ENCODE assay signal across 8 mouse cellular contexts in the genomic region with DNA sequence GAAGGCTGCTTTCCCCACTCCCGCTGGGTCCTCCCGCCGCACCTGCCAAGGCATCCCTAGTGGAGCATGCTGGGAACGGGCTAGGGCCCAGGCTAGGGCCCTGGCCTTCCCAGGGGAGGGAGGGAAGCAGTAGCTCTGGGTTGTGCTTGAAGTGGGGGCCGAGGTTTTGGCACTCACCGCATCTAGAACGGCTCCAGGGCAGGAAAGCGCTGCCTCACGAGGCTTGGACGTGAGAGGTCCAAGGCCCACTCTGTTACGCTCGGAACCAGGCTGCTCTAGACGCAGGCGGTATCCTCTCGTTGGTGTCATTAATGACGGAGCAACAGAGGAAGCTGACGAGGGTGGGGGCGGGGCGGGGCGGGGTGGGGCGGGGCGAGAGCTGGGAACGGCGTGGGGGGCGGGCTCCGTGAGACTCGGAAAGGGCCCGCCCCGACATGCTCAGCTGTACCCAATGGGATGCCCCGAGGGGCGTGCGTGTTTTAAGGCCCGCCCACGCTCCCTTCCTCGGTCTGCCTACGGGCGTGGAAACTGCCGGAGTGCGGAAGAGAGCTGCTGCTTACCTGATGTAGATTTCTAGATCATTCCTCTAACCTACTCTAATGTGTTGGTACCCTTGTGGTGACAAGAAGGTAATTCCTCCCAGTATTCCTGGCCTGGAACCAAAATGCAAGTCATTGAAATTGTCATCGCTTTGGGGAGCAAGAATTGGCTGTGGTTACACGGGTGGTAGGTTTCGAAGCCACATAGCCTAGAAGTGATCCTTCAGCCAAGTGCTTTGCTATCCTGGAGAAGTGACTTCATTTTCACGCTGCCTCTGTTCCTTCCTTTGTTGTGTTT. TPM values are rescaled to one million over a fixed set of nuclear protein-coding genes. Genes with fewer than 3 reads are reported as not detected.
DNase-seq lines count a peak whose midpoint lies in the region; ATAC-seq and TF ChIP-seq lines count a peak whose summit lies in the region.

Gene C1galt1c1 (minus strand): TSS at position 287 of the 837 bp plus-strand sequence.

- H3K27ac ChIP-seq in embryonic facial prominence, embryonic 14.5 days (replicated peaks; ENCODE audit: low read depth, low read length), result peak within 1 kb of the TSS; percentile 90
- H3K27ac ChIP-seq in heart, adult 2 months, result peak within 1 kb of the TSS; percentile 89
- peak within 1 kb of the TSS; percentile 73 for H3K27ac ChIP-seq in limb, embryonic 13.5 days
- peak within 1 kb of the TSS; percentile 89 for H3K27ac ChIP-seq in midbrain, embryonic 16.5 days (ENCODE audit: low read length)

- H3K9me3 ChIP-seq in embryonic facial prominence, embryonic 14.5 days (ENCODE audit: control insufficient read depth, low read length), result no peaks in the 10 kb centered on the region
- H3K9me3 ChIP-seq in limb, embryonic 13.5 days, result no peaks in the 10 kb centered on the region
- no peaks in the 10 kb centered on the region for H3K9me3 ChIP-seq in midbrain, embryonic 16.5 days (replicated peaks; ENCODE audit: control insufficient read depth, low read length, poor library complexity, severe bottlenecking)

- no peaks in the 10 kb centered on the region for H3K79me2 ChIP-seq in heart, adult 2 months (replicated peaks; ENCODE audit: control insufficient read depth, insufficient read depth, low read length)

- peak; percentile 73 for TF ChIP-seq POLR2A in heart, adult 2 months (IDR thresholded peaks at IDR 0.05; ENCODE audit: insufficient read depth, low read depth, low read length)

- H3K36me3 ChIP-seq in embryonic facial prominence, embryonic 14.5 days (ENCODE audit: control insufficient read depth, insufficient read depth, low read length), result no peaks in the 10 kb centered on the region
- no peaks in the 10 kb centered on the region; the same call in 1 of the 2 replicates for H3K36me3 ChIP-seq in heart, adult 2 months (ENCODE audit: control insufficient read depth, insufficient read depth, low read length)
- H3K36me3 ChIP-seq in limb, embryonic 13.5 days, result peaks cover 3% of the 10 kb centered on the region; the same call in 1 of the 2 replicates
- no peaks in the 10 kb centered on the region for H3K36me3 ChIP-seq in midbrain, embryonic 16.5 days (ENCODE audit: control insufficient read depth, insufficient read depth, low read length)

- 0 out of 2 replicates have a peak, but pooled peaks have one; percentile 9 for TF ChIP-seq EP300 in heart, adult 2 months (IDR thresholded peaks at IDR 0.05; ENCODE audit: insufficient read depth, low read depth, low read length)

- DNase-seq in 3T3-L1 (ENCODE audit: low read depth, low spot score), result peak; percentile 90
- peak; percentile 48 to 77 for DNase-seq in adrenal gland, postnatal 4 days (ENCODE audit: low spot score in 2 of 2)
- peak; percentile 96 for DNase-seq in embryonic facial prominence, embryonic 14.5 days (ENCODE audit: low spot score)
- DNase-seq in heart, adult 2 months, result peak; percentile 89 to 93
- peak; percentile 92 for DNase-seq in kidney, adult 8-10 months
- peak; percentile 76 to 94 for DNase-seq in spleen, postnatal 10 days (ENCODE audit: low spot score in 2 of 2)

- peak within 1 kb of the TSS; percentile 53 for H3K4me2 ChIP-seq in embryonic facial prominence, embryonic 14.5 days (ENCODE audit: low read depth, low read length)
- peak within 1 kb of the TSS; percentile 55 for H3K4me2 ChIP-seq in limb, embryonic 13.5 days (replicated peaks)
- H3K4me2 ChIP-seq in midbrain, embryonic 16.5 days (ENCODE audit: low read length), result peak within 1 kb of the TSS; percentile 50

- H3K4me3 ChIP-seq in embryonic facial prominence, embryonic 14.5 days (ENCODE audit: low read depth, low read length), result peak within 1 kb of the TSS; percentile 55
- H3K4me3 ChIP-seq in heart, adult 2 months, result peak within 1 kb of the TSS; percentile 56
- peak within 1 kb of the TSS; percentile 54 for H3K4me3 ChIP-seq in limb, embryonic 13.5 days
- H3K4me3 ChIP-seq in midbrain, embryonic 16.5 days (ENCODE audit: low read depth, low read length), result peak within 1 kb of the TSS; percentile 55

- intact Hi-C loops in heart, adult 2 months (cut with DNase I), result loop anchor here (1.0 to 10.0 kb wide), 3 partner anchors 35 to 440 kb away; partner anchors contain the start of gene Mcts1

- ATAC-seq in embryonic facial prominence, embryonic 14.5 days (ENCODE audit: low read depth), result peak; percentile 99
- ATAC-seq in limb, embryonic 13.5 days (ENCODE audit: low FRiP score, low read depth), result peak; percentile 99
- ATAC-seq in midbrain, embryonic 16.5 days, result peak; percentile 99

- H3K4me1 ChIP-seq in embryonic facial prominence, embryonic 14.5 days (ENCODE audit: control insufficient read depth, insufficient read depth, low read length), result no peaks in the 10 kb centered on the region
- peaks cover 2% of the 10 kb centered on the region for H3K4me1 ChIP-seq in heart, adult 2 months (ENCODE audit: control insufficient read depth, insufficient read depth, low read length)
- H3K4me1 ChIP-seq in limb, embryonic 13.5 days, result no peaks in the 10 kb centered on the region
- H3K4me1 ChIP-seq in midbrain, embryonic 16.5 days (ENCODE audit: control insufficient read depth, insufficient read depth, low read length), result 0 out of 2 replicates have a peak, but pooled peaks cover 2% of the 10 kb centered on the region

- 33% methylated on average over 21 of the region's 43 CpGs for WGBS in embryonic facial prominence, embryonic 14.5 days
- 19% methylated on average over 32 of the region's 43 CpGs for WGBS in heart, adult 2 months
- 23% methylated on average over 30 of the region's 43 CpGs for WGBS in limb, embryonic 13.5 days
- WGBS in midbrain, embryonic 16.5 days, result 24% methylated on average over 32 of the region's 43 CpGs

- peak; percentile 23 for TF ChIP-seq CTCF in heart, adult 2 months (IDR thresholded peaks at IDR 0.05)

- H3K9ac ChIP-seq in embryonic facial prominence, embryonic 14.5 days (ENCODE audit: low read depth, low read length), result peak within 1 kb of the TSS; percentile 68
- peak within 1 kb of the TSS; percentile 73 for H3K9ac ChIP-seq in heart, adult 2 months (ENCODE audit: low read depth, low read length)
- H3K9ac ChIP-seq in limb, embryonic 13.5 days, result peak within 1 kb of the TSS; percentile 68
- H3K9ac ChIP-seq in midbrain, embryonic 16.5 days (ENCODE audit: low read depth, low read length), result peak within 1 kb of the TSS; percentile 79

- H3K27me3 ChIP-seq in embryonic facial prominence, embryonic 14.5 days (replicated peaks; ENCODE audit: control insufficient read depth, insufficient read depth, low read length), result no peaks in the 10 kb centered on the region
- H3K27me3 ChIP-seq in heart, adult 2 months (ENCODE audit: control insufficient read depth, insufficient read depth, low read length), result no peaks in the 10 kb centered on the region
- H3K27me3 ChIP-seq in limb, embryonic 13.5 days, result no peaks in the 10 kb centered on the region
- H3K27me3 ChIP-seq in midbrain, embryonic 16.5 days (ENCODE audit: control insufficient read depth, insufficient read depth, low read depth, low read length), result no peaks in the 10 kb centered on the region

RNA-seq across cellular contexts. Expression of gene C1galt1c1, which starts in this region (rescaled TPM):
- total RNA-seq in adrenal gland, postnatal 4 days (2021), result 10 to 100 TPM; 13.7 to 17.3 TPM
- 33.8 and 34.9 TPM in 2 replicates for polyA plus RNA-seq in embryonic facial prominence, embryonic 14.5 days (2014; fragmentation: Nextera tagmentation; extraction: Ambion mirVana)
- total RNA-seq in heart, adult 2 months (2021), result 10 to 100 TPM; 11.6 to 13.1 TPM
- 6.2 and 10.3 TPM in 2 replicates for polyA plus RNA-seq in heart, adult 2 months (2012; rRNA removed)
- polyA plus RNA-seq in limb, embryonic 13.5 days (2015; fragmentation: Nextera tagmentation; extraction: Ambion mirVana), result 26.8 and 27.3 TPM in 2 replicates
- polyA plus RNA-seq in midbrain, embryonic 16.5 days (2015; fragmentation: Nextera tagmentation; extraction: Ambion mirVana), result 28.3 and 31.3 TPM in 2 replicates

Comparison
In these comparisons a context has a peak if more than half of its experiments do, and no peak if none do; other contexts are left out.
1. Peak in every context shown above with its lines: DNase-seq, ATAC-seq, H3K4me3 ChIP-seq and H3K27ac ChIP-seq.